Mouse (Mus musculus): ENCODE measurements at regions not wholly inside any gene's neighbourhood (a gene's known extent, or its start where the extent isn't known, plus 50 kb on each side); places are given as distances from the start of the nearest gene placed in this dataset.
A peak's percentile ranks its signal among the peaks of the same experiment; 100 is the strongest.

DNA sequence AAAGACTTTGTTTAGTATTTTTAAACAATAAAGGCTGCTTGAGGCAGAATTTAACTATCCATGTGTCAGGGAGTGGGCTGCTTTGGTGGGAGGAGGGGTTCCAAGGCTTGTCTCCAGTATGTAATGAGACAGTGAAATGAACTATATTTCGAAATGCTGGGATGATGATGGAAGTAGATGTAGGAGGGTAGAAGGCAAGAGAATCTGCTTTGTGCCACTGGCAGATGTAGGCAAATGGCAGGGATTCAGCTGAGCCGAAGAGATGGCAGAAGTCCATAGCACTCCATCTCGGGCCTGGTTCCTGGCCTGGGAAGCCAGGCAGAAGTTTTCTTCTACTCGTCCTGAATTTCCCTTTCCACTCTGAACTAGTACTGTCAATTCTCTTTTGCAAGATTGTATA lies 1681.6 kb upstream of the Cdh8 start:
- peak; percentile 63 for DNase-seq (ENCODE audit: low read depth, low spot score)

Data from brain, adult 2 months (tissue).